Mouse (Mus musculus) liver, adult 2 months (tissue): ENCODE measurements at regions not wholly inside any gene's neighbourhood (a gene's known extent, or its start where the extent isn't known, plus 50 kb on each side); places are given as distances from the start of the nearest gene placed in this dataset.

Source experiments
- DNase-seq: peaks from one replicate; pipeline ENCODE4 v3.0.0-alpha.2; 2011; ENCODE audit warnings: low read depth, low spot score; ENCODE audit errors: extremely low read depth
- H3K27ac ChIP-seq: fragments of 200-500 bp; replicated peaks from 2 replicates; pipeline ENCODE4 v1.5.1; 2012; ENCODE audit warnings: low read depth, mild to moderate bottlenecking, control low read depth, inconsistent platforms, low read length; ENCODE audit not compliant: insufficient read depth
- H3K27me3 ChIP-seq: fragments of 200-500 bp; 2 replicates; pipeline ENCODE4 v1.6.1; 2012; ENCODE audit warnings: mild to moderate bottlenecking, moderate library complexity, low read length, inconsistent platforms; ENCODE audit not compliant: control insufficient read depth, insufficient read depth
- H3K36me3 ChIP-seq: fragments of 200-500 bp; 2 replicates; pipeline ENCODE4 v1.6.1; 2012; ENCODE audit warnings: low read length, inconsistent platforms; ENCODE audit not compliant: control insufficient read depth, insufficient read depth
- H3K4me1 ChIP-seq: fragments of 200-500 bp; 2 replicates; pipeline ENCODE4 v1.6.1; 2011; ENCODE audit warnings: low read length; ENCODE audit not compliant: control insufficient read depth, insufficient read depth
- H3K4me3 ChIP-seq: fragments of 200-500 bp; 2 replicates; pipeline ENCODE4 v1.5.1; 2011; ENCODE audit warnings: low read depth, mild to moderate bottlenecking, control low read depth, low read length, moderate library complexity; ENCODE audit not compliant: insufficient read depth
- H3K79me2 ChIP-seq: fragments of 200-500 bp; 2 replicates; pipeline ENCODE4 v1.6.1; 2012; ENCODE audit warnings: inconsistent platforms, mild to moderate bottlenecking, low read length, moderate library complexity; ENCODE audit not compliant: control insufficient read depth, insufficient read depth
- H3K9ac ChIP-seq: fragments of 200-500 bp; 2 replicates; pipeline ENCODE4 v1.6.1; 2012; ENCODE audit warnings: low read depth, mild to moderate bottlenecking, control low read depth, inconsistent platforms, low read length
- CTCF ChIP-seq: fragments of 200-500 bp; IDR thresholded peaks from 2 replicates; pipeline ENCODE4 v1.5.1; 2011; ENCODE audit warnings: low read depth, low read length, control low read depth
- POLR2A ChIP-seq: fragments of 200-500 bp; IDR thresholded peaks from 2 replicates; pipeline ENCODE4 v1.6.1; 2011; ENCODE audit warnings: low read length, control low read depth; ENCODE audit not compliant: insufficient read depth; ENCODE audit errors: extremely low read depth
- WGBS: fragments of 180-500 bp; shearing (Covaris S2); methylation state at CpG from one replicate; pipeline ENCODE4 v1.1.7; 2018; 5-methylcytosine and 5-hydroxymethylcytosine counted together

GRCm38 (mm10) chr12:63598905-63599304 is 875.6 kb downstream of the Fscb start:
- Histone ChIP-seq H3K27ac (no peak overlapping the region), H3K79me2 (no peaks in the 10 kb centered on the region), H3K9ac (no peak overlapping the region), H3K4me1 (no peaks in the 10 kb centered on the region), H3K27me3 (no peaks in the 10 kb centered on the region), H3K36me3 (no peaks in the 10 kb centered on the region), H3K4me3 (no peak overlapping the region)
- no peak for TF ChIP-seq POLR2A
- no peak for TF ChIP-seq CTCF
- WGBS: 73% methylated on average over 6 of the region's 6 CpGs
- DNase-seq: no peak

- WGBS: 95% methylated on average over 1 of the region's 1 CpGs
- Histone ChIP-seq H3K27me3 (no peaks in the 10 kb centered on the region), H3K4me3 (no peak overlapping the region), H3K79me2 (no peaks in the 10 kb centered on the region), H3K36me3 (no peaks in the 10 kb centered on the region), H3K4me1 (no peaks in the 10 kb centered on the region), H3K27ac (no peak overlapping the region), H3K9ac (no peak overlapping the region)
- DNase-seq: no peak
- TF ChIP-seq CTCF: no peak
- TF ChIP-seq POLR2A: no peak
Observed at GRCm38 (mm10) chr12:63554672-63555071, 919.8 kb downstream of the Fscb start.

- H3K27me3 ChIP-seq: no peaks in the 10 kb centered on the region
- H3K4me3 ChIP-seq: peak overlapping the region; percentile 38; the same call in 1 of the 2 replicates
- no peaks in the 10 kb centered on the region for H3K79me2 ChIP-seq
- peak; percentile 9 for DNase-seq
- H3K36me3 ChIP-seq: no peaks in the 10 kb centered on the region
- TF ChIP-seq POLR2A (no peak), CTCF (no peak)
- WGBS: 48% methylated on average over 4 of the region's 4 CpGs
- no peak overlapping the region for H3K27ac ChIP-seq
- H3K4me1 ChIP-seq: no peaks in the 10 kb centered on the region
- H3K9ac ChIP-seq: no peak overlapping the region
Observed at GRCm38 (mm10) chr12:63552831-63553230, 921.7 kb downstream of the Fscb start.

GRCm38 (mm10) chr12:63534084-63534483 is 940.4 kb downstream of the Fscb start:
- H3K9ac ChIP-seq: no peak overlapping the region
- H3K4me1 ChIP-seq: no peaks in the 10 kb centered on the region
- DNase-seq: no peak
- no peaks in the 10 kb centered on the region for H3K27me3 ChIP-seq
- H3K27ac ChIP-seq: no peak overlapping the region
- no peaks in the 10 kb centered on the region for H3K79me2 ChIP-seq
- no peaks in the 10 kb centered on the region for H3K36me3 ChIP-seq
- no peak overlapping the region for H3K4me3 ChIP-seq
- WGBS: 16% methylated on average over 1 of the region's 1 CpGs
- TF ChIP-seq POLR2A (no peak), CTCF (no peak)

- no peaks in the 10 kb centered on the region for H3K79me2 ChIP-seq
- no peak for TF ChIP-seq CTCF
- no peak for TF ChIP-seq POLR2A
- H3K27ac ChIP-seq: no peak overlapping the region
- no peak overlapping the region for H3K4me3 ChIP-seq
- 22% methylated on average over 3 of the region's 3 CpGs for WGBS
- H3K27me3 ChIP-seq: no peaks in the 10 kb centered on the region
- H3K4me1 ChIP-seq: no peaks in the 10 kb centered on the region
- no peaks in the 10 kb centered on the region for H3K36me3 ChIP-seq
- peak; percentile 42 for DNase-seq
- no peak overlapping the region for H3K9ac ChIP-seq
Observed at GRCm38 (mm10) chr12:63503774-63504173, 970.7 kb downstream of the Fscb start.

GRCm38 (mm10) chr12:63490405-63490804 is 984.1 kb downstream of the Fscb start:
- H3K79me2 ChIP-seq: no peaks in the 10 kb centered on the region
- no peak overlapping the region for H3K27ac ChIP-seq
- H3K27me3 ChIP-seq: no peaks in the 10 kb centered on the region
- H3K36me3 ChIP-seq: no peaks in the 10 kb centered on the region
- no peaks in the 10 kb centered on the region for H3K4me1 ChIP-seq
- DNase-seq: no peak
- H3K9ac ChIP-seq: no peak overlapping the region
- no peak overlapping the region for H3K4me3 ChIP-seq
- TF ChIP-seq POLR2A: no peak
- no peak for TF ChIP-seq CTCF
